Mouse (Mus musculus) left cerebral cortex, postnatal 4 days (tissue): ENCODE measurements around the gene Vmn1r88. TPM values are rescaled to one million over a fixed set of nuclear protein-coding genes. Genes with fewer than 3 reads are reported as not detected.
"Not testable (repeated sequence)": the region's sequence is repeated elsewhere in the genome, so short reads cannot be mapped to it uniquely, and the experiment has no call there.

Source experiments
- DNase-seq: peaks from one replicate; pipeline ENCODE4 v3.0.0-alpha.2; 2022
- intact Hi-C: fragments of 180-260 bp; cut with DNase I; formaldehyde crosslinking; loops from one replicate; pipeline ENCODE4 v1.15.1; 2025
- total RNA-seq, 2 experiments: library from RNA; stranded (reverse); gene quantifications; 2 replicates each; pipeline ENCODE4 v1.2.3; 2021

The Vmn1r88 gene
- under 1 TPM; 0.16 to 0.22 TPM for total RNA-seq

GRCm38 (mm10) chr7:13159268-13159667, at the start of gene Vmn1r88:
Gene Vmn1r88 (plus strand): TSS chr7:13159568.
- no peak for DNase-seq
- intact Hi-C loops = no loop called here

GRCm38 (mm10) chr7:13119817-13120216, 39.6 kb upstream of the Vmn1r88 start, which contains the start of gene Vmn1r86:
Gene Vmn1r86 (minus strand): TSS chr7:13119917.
- intact Hi-C loops = no loop called here
- DNase-seq = no peak

GRCm38 (mm10) chr7:13123554-13124153, 35.7 kb upstream of the Vmn1r88 start:
- intact Hi-C loops = not testable (repeated sequence)
- peak; percentile 4 for DNase-seq

GRCm38 (mm10) chr7:13131856-13132255, 27.5 kb upstream of the Vmn1r88 start:
- intact Hi-C loops = no loop called here

GRCm38 (mm10) chr7:13137340-13137739, 22.0 kb upstream of the Vmn1r88 start:
- intact Hi-C loops = no loop called here
- no peak for DNase-seq

More at GRCm38 (mm10) chr7:13131856-13132255, 27.5 kb upstream of the Vmn1r88 start:
- no peak for DNase-seq

GRCm38 (mm10) chr7:13140057-13140456, 19.3 kb upstream of the Vmn1r88 start, which contains the start of gene Vmn1r87:
Gene Vmn1r87 (minus strand): TSS chr7:13140157.
- intact Hi-C loops = no loop called here
- DNase-seq = no peak

- intact Hi-C loops = no loop called here
- no peak for DNase-seq
These were observed 53.4 kb downstream of the Vmn1r88 start, which contains the start of gene Vmn1r89 for GRCm38 (mm10) chr7:13212720-13213119. Gene Vmn1r89 (plus strand): TSS chr7:13213020.

Other genes starting within 250 kb of the Vmn1r88 start
- gene Rps5, start 237.3 kb upstream of the Vmn1r88 start, total RNA-seq = 100 to 1,000 TPM; 784 to 787 TPM
- 1 to 10 TPM; 1.2 to 1.6 TPM for gene Rnf225, start 232.2 kb upstream of the Vmn1r88 start, total RNA-seq
- gene Zfp324, start 193.7 kb upstream of the Vmn1r88 start, total RNA-seq = 10 to 100 TPM; 17.5 to 17.8 TPM
- 1 to 10 TPM; 8.6 to 9.0 TPM for gene Zfp446, start 181.7 kb upstream of the Vmn1r88 start, total RNA-seq
- under 1 TPM; 0.32 to 0.36 TPM for gene Slc27a5, start 161.4 kb upstream of the Vmn1r88 start, total RNA-seq
- 100 to 1,000 TPM; 412 to 415 TPM for gene Trim28, start 160.5 kb upstream of the Vmn1r88 start, total RNA-seq
- 10 to 100 TPM; 35.1 to 36.6 TPM for gene Zbtb45, start 149.5 kb upstream of the Vmn1r88 start, total RNA-seq
- 100 to 1,000 TPM; 120 to 122 TPM for gene Chmp2a, start 124.8 kb upstream of the Vmn1r88 start, total RNA-seq
- gene Ube2m, start 121.3 kb upstream of the Vmn1r88 start, total RNA-seq = 100 to 1,000 TPM; 198 to 213 TPM
- gene Mzf1, start 104.8 kb upstream of the Vmn1r88 start, total RNA-seq = 10 to 100 TPM; 13.7 to 17.3 TPM
- gene Vmn1r85, start 64.4 kb upstream of the Vmn1r88 start, total RNA-seq = under 1 TPM; 0.06 to 0.08 TPM
- gene Vmn1r86, start 39.7 kb upstream of the Vmn1r88 start, total RNA-seq = not detected
- not detected for gene Vmn1r87, start 19.4 kb upstream of the Vmn1r88 start, total RNA-seq
- gene Vmn1r89, start 53.5 kb downstream of the Vmn1r88 start, total RNA-seq = not detected
- 10 to 100 TPM; 21.1 to 24.0 TPM for gene Lig1, start 117.7 kb downstream of the Vmn1r88 start, total RNA-seq
- 10 to 100 TPM; 18.6 to 18.7 TPM for gene Zswim9, start 119.2 kb downstream of the Vmn1r88 start, total RNA-seq
- gene Pla2g4c, start 165.1 kb downstream of the Vmn1r88 start, total RNA-seq = 1 to 10 TPM in 1 of 2 experiments, under 1 TPM in 1; 0.95 to 1.3 TPM
- gene Cabp5, start 238.6 kb downstream of the Vmn1r88 start, total RNA-seq = 1 to 10 TPM in 1 of 2 experiments, under 1 TPM in 1; 0.64 to 1.2 TPM